Mouse (Mus musculus) limb, embryonic 14.5 days (tissue): ENCODE results near the gene Brap. TPM values are rescaled to one million over a fixed set of nuclear protein-coding genes. Genes with fewer than 3 reads are reported as not detected.
"Not testable (repeated sequence)": the region's sequence is repeated elsewhere in the genome, so short reads cannot be mapped to it uniquely, and the experiment has no call there.

Experiments
- ATAC-seq: fragments of 200-750 bp; cut with Nextera tagmentation; 2 replicates; pipeline ENCODE4 v1.8.0; 2017; ENCODE audit warnings: low read depth, moderate number of reproducible peaks, moderate TSS enrichment; ENCODE audit not compliant: low FRiP score
- DNase-seq: peaks from one replicate; pipeline ENCODE4 v3.0.0-alpha.2; 2015; ENCODE audit warnings: low spot score
- H3K27ac ChIP-seq: fragments of 300-500 bp; sonication (generic); replicated peaks from 2 replicates; pipeline ENCODE4 v1.5.1; 2014; ENCODE audit warnings: low read depth, mild to moderate bottlenecking, low read length, moderate library complexity, mixed read lengths
- H3K27me3 ChIP-seq: fragments of 300-500 bp; sonication (generic); 2 replicates; pipeline ENCODE4 v1.6.1; 2014; ENCODE audit warnings: low read length, mixed read lengths; ENCODE audit not compliant: control insufficient read depth, insufficient read depth
- H3K36me3 ChIP-seq: fragments of 300-500 bp; sonication (generic); 2 replicates; pipeline ENCODE4 v1.6.1; 2014; ENCODE audit warnings: mild to moderate bottlenecking, low read length, moderate library complexity, mixed read lengths; ENCODE audit not compliant: control insufficient read depth, insufficient read depth
- H3K4me1 ChIP-seq: fragments of 300-500 bp; sonication (generic); 2 replicates; pipeline ENCODE4 v1.6.1; 2014; ENCODE audit warnings: antibody characterized with exemption, low read length, mixed read lengths; ENCODE audit not compliant: control insufficient read depth, insufficient read depth
- H3K4me2 ChIP-seq: fragments of 300-500 bp; sonication (generic); replicated peaks from 2 replicates; pipeline ENCODE4 v1.6.1; 2014; ENCODE audit warnings: low read depth, mild to moderate bottlenecking, low read length, moderate library complexity; ENCODE audit not compliant: severe bottlenecking
- H3K4me3 ChIP-seq: fragments of 300-500 bp; sonication (generic); replicated peaks from 2 replicates; pipeline ENCODE4 v1.5.1; 2014; ENCODE audit warnings: low read length
- H3K9ac ChIP-seq: fragments of 300-500 bp; sonication (generic); 2 replicates; pipeline ENCODE4 v1.6.1; 2014; ENCODE audit warnings: mild to moderate bottlenecking, low read depth, low read length, moderate library complexity; ENCODE audit not compliant: severe bottlenecking
- H3K9me3 ChIP-seq: fragments of 300-500 bp; sonication (generic); 2 replicates; pipeline ENCODE4 v1.6.1; 2016; ENCODE audit warnings: low read length; ENCODE audit not compliant: control insufficient read depth
- POLR2A ChIP-seq: fragments of 200-500 bp; IDR thresholded peaks from 2 replicates; pipeline ENCODE4 v1.8.0; 2012; ENCODE audit warnings: inconsistent platforms, mild to moderate bottlenecking, moderate library complexity, borderline replicate concordance; ENCODE audit not compliant: insufficient read depth, insufficient read length; ENCODE audit errors: extremely low read depth
- WGBS: fragments of 180-500 bp; shearing (Covaris S2); extraction: QIAGEN DNeasy Blood & Tissue Kit; methylation state at CpG from one replicate; pipeline ENCODE4 v1.1.7; 2014; 5-methylcytosine and 5-hydroxymethylcytosine counted together
- polyA plus RNA-seq, 2 experiments: library from polyadenylated mRNA; depleted of rRNA in 1 of 2; stranded (reverse) in 1 of 2; unstranded in 1 of 2; fragments of >200 nt; fragmentation: Nextera tagmentation in 1 of 2; extraction: Ambion mirVana in 1 of 2; gene quantifications; 2 replicates each; pipeline versions ENCODE4 v1.2.1 to v1.2.3; 2012 to 2014

Brap gene
- polyA plus RNA-seq, 2 experiments, result 28.2 to 44.6 TPM

GRCm38 (mm10) chr5:121670412-121670811, 10.0 kb downstream of the Brap start:
- Histone ChIP-seq H3K4me2 (no peak overlapping the region), H3K4me1 (no peaks in the 10 kb centered on the region), H3K27ac (no peak overlapping the region), H3K9ac (no peak overlapping the region), H3K27me3 (no peaks in the 10 kb centered on the region), H3K36me3 (peaks cover 63% of the 10 kb centered on the region), H3K4me3 (no peak overlapping the region), H3K9me3 (no peaks in the 10 kb centered on the region)
- ATAC-seq (no peak), DNase-seq (no peak)
- TF ChIP-seq POLR2A, result no peak
- WGBS, result 73% methylated on average over 3 of the region's 3 CpGs

- no peak for DNase-seq
- no peak for ATAC-seq
- Histone ChIP-seq H3K4me2 (no peak overlapping the region), H3K9me3 (no peaks in the 10 kb centered on the region), H3K27ac (no peak overlapping the region), H3K4me3 (no peak overlapping the region), H3K9ac (no peak overlapping the region), H3K27me3 (no peaks in the 10 kb centered on the region), H3K4me1 (no peaks in the 10 kb centered on the region), H3K36me3 (peaks cover 94% of the 10 kb centered on the region)
- 97% methylated on average over 2 of the region's 2 CpGs for WGBS
- no peak for TF ChIP-seq POLR2A
Measured at GRCm38 (mm10) chr5:121682250-121682649, 21.9 kb downstream of the Brap start.

GRCm38 (mm10) chr5:121685495-121685894, 25.1 kb downstream of the Brap start:
- no peaks in the 10 kb centered on the region for H3K4me1 ChIP-seq
- 85% methylated on average over 6 of the region's 6 CpGs for WGBS
- H3K27me3 ChIP-seq, result no peaks in the 10 kb centered on the region
- H3K36me3 ChIP-seq, result peaks cover 67% of the 10 kb centered on the region
- DNase-seq, result no peak
- H3K4me3 ChIP-seq, result no peak overlapping the region
- no peak overlapping the region for H3K27ac ChIP-seq
- no peaks in the 10 kb centered on the region for H3K9me3 ChIP-seq
- no peak overlapping the region for H3K4me2 ChIP-seq
- ATAC-seq, result no peak
- H3K9ac ChIP-seq, result no peak overlapping the region
- TF ChIP-seq POLR2A, result no peak

GRCm38 (mm10) chr5:121686113-121686898, 25.9 kb downstream of the Brap start:
- H3K4me2 ChIP-seq, result no peak overlapping the region
- no peaks in the 10 kb centered on the region for H3K27me3 ChIP-seq
- H3K9me3 ChIP-seq, result no peaks in the 10 kb centered on the region
- no peak for TF ChIP-seq POLR2A
- H3K4me3 ChIP-seq, result no peak overlapping the region
- 77% methylated on average over 15 of the region's 15 CpGs for WGBS
- ATAC-seq (no peak), DNase-seq (no peak)
- H3K4me1 ChIP-seq, result no peaks in the 10 kb centered on the region
- no peak overlapping the region for H3K9ac ChIP-seq
- peaks cover 59% of the 10 kb centered on the region for H3K36me3 ChIP-seq
- no peak overlapping the region for H3K27ac ChIP-seq

- no peak for ATAC-seq
- H3K9ac ChIP-seq, result no peak overlapping the region
- 69% methylated on average over 7 of the region's 7 CpGs for WGBS
- H3K27me3 ChIP-seq, result no peaks in the 10 kb centered on the region
- H3K27ac ChIP-seq, result no peak overlapping the region
- H3K4me3 ChIP-seq, result no peak overlapping the region
- no peak overlapping the region for H3K4me2 ChIP-seq
- no peak for DNase-seq
- peaks cover 16% of the 10 kb centered on the region for H3K36me3 ChIP-seq
- no peaks in the 10 kb centered on the region for H3K9me3 ChIP-seq
- TF ChIP-seq POLR2A, result no peak
- H3K4me1 ChIP-seq, result no peaks in the 10 kb centered on the region
Measured at GRCm38 (mm10) chr5:121690482-121691211, 30.3 kb downstream of the Brap start.

- not testable (repeated sequence) for H3K4me3 ChIP-seq, H3K27ac ChIP-seq, H3K9me3 ChIP-seq, DNase-seq, H3K9ac ChIP-seq, H3K27me3 ChIP-seq, H3K4me2 ChIP-seq, H3K4me1 ChIP-seq, ATAC-seq
- H3K36me3 ChIP-seq, result peaks cover 10% of the 10 kb centered on the region
- 87% methylated on average over 7 of the region's 7 CpGs for WGBS
Measured at GRCm38 (mm10) chr5:121691436-121691835, 31.1 kb downstream of the Brap start.
